Mouse (Mus musculus) heart, embryonic 15.5 days (tissue): ENCODE data around the gene Zbtb43. TPM values are rescaled to one million over a fixed set of nuclear protein-coding genes. Genes with fewer than 3 reads are reported as not detected.

ENCODE experiments used
- polyA plus RNA-seq: library from polyadenylated mRNA; unstranded; fragments of >200 nt; fragmentation: Nextera tagmentation; extraction: Ambion mirVana; gene quantifications from 2 replicates; pipeline ENCODE4 v1.2.1, GENCODE M21; 2015

The Zbtb43 gene
- polyA plus RNA-seq, 1 experiment from 2014 or later, result 12.8 TPM

Other genes starting within 250 kb of the Zbtb43 start
- gene Ralgps1, start 97.1 kb downstream of the Zbtb43 start, polyA plus RNA-seq, result 3.7 and 5.4 TPM in 2 replicates
- gene Zbtb34, start 37.2 kb downstream of the Zbtb43 start, polyA plus RNA-seq, result 3.3 and 4.3 TPM in 2 replicates
- not detected in 2 replicates for gene Lmx1b, start 172.0 kb upstream of the Zbtb43 start, polyA plus RNA-seq